Mouse (Mus musculus) lung, embryonic 16.5 days (tissue): ENCODE data around the gene Slc22a15. TPM values are rescaled to one million over a fixed set of nuclear protein-coding genes. Genes with fewer than 3 reads are reported as not detected.
A peak's percentile ranks its signal among the peaks of the same experiment; 100 is the strongest.

Experiments used
- ATAC-seq: fragments of 200-750 bp; cut with Nextera tagmentation; 2 replicates; pipeline ENCODE4 v1.8.0; 2017; ENCODE audit warnings: low read depth, mild to moderate bottlenecking, moderate library complexity
- H3K27ac ChIP-seq: fragments of 300-500 bp; sonication (generic); 2 replicates; pipeline ENCODE4 v1.5.1; 2014; ENCODE audit warnings: mild to moderate bottlenecking, control low read depth, low read length
- H3K27me3 ChIP-seq: fragments of 300-500 bp; sonication (generic); 2 replicates; pipeline ENCODE4 v1.6.1; 2014; ENCODE audit warnings: low read depth, low read length, mixed read lengths; ENCODE audit not compliant: control insufficient read depth, insufficient read depth
- H3K36me3 ChIP-seq: fragments of 300-500 bp; sonication (generic); 2 replicates; pipeline ENCODE4 v1.6.1; 2014; ENCODE audit warnings: low read length; ENCODE audit not compliant: control insufficient read depth, insufficient read depth
- H3K4me1 ChIP-seq: fragments of 300-500 bp; sonication (generic); replicated peaks from 2 replicates; pipeline ENCODE4 v1.6.1; 2014; ENCODE audit warnings: low read length, mixed read lengths; ENCODE audit not compliant: control insufficient read depth, insufficient read depth
- H3K4me2 ChIP-seq: fragments of 300-500 bp; sonication (generic); 2 replicates; pipeline ENCODE4 v1.6.1; 2014; ENCODE audit warnings: low read depth, low read length, control low read depth
- H3K4me3 ChIP-seq: fragments of 300-500 bp; sonication (generic); 2 replicates; pipeline ENCODE4 v1.5.1; 2014; ENCODE audit warnings: mild to moderate bottlenecking, low read length, control low read depth
- H3K9ac ChIP-seq: fragments of 300-500 bp; sonication (generic); 2 replicates; pipeline ENCODE4 v1.6.1; 2014; ENCODE audit warnings: low read length, control low read depth
- H3K9me3 ChIP-seq: fragments of 300-500 bp; sonication (generic); 2 replicates; pipeline ENCODE4 v1.6.1; 2016; ENCODE audit warnings: low read length; ENCODE audit not compliant: control insufficient read depth
- WGBS: fragments of 180-500 bp; shearing (Covaris S2); extraction: QIAGEN DNeasy Blood & Tissue Kit; methylation state at CpG from one replicate; pipeline ENCODE4 v1.1.7; 2014; 5-methylcytosine and 5-hydroxymethylcytosine counted together
- polyA plus RNA-seq: library from polyadenylated mRNA; unstranded; fragments of >200 nt; fragmentation: Nextera tagmentation; extraction: Ambion mirVana; gene quantifications from 2 replicates; pipeline ENCODE4 v1.2.1, GENCODE M21; 2015

The Slc22a15 gene
- polyA plus RNA-seq, 1 experiment from 2014 or later = 3.7 TPM

DNA sequence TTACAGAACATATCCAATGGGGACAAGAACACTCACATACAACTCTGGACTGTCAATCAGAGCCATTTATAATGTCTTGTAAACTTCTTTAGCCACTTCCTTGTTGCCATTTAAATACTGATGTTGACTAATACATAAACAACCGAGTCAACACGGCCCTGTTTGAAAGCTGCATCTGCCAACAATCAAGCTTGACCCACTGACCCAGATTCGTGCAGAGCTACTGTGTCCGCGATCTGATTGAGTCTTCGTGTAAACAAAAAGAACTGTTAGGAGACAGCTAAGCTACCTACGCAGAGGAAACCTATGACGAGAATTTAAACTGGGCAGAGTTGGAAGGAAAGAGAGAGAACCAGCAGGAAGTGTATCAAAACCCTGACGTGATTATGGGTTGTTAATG lies 42.5 kb downstream of the Slc22a15 start:
- H3K36me3 ChIP-seq = no peaks in the 10 kb centered on the region
- no peak for ATAC-seq
- no peak overlapping the region for H3K27ac ChIP-seq
- no peaks in the 10 kb centered on the region for H3K9me3 ChIP-seq
- H3K4me3 ChIP-seq = no peak overlapping the region
- WGBS = 44% methylated on average over 9 of the region's 9 CpGs
- H3K27me3 ChIP-seq = no peaks in the 10 kb centered on the region
- H3K4me1 ChIP-seq = peaks cover 20% of the 10 kb centered on the region
- H3K4me2 ChIP-seq = no peak overlapping the region
- H3K9ac ChIP-seq = no peak overlapping the region

DNA sequence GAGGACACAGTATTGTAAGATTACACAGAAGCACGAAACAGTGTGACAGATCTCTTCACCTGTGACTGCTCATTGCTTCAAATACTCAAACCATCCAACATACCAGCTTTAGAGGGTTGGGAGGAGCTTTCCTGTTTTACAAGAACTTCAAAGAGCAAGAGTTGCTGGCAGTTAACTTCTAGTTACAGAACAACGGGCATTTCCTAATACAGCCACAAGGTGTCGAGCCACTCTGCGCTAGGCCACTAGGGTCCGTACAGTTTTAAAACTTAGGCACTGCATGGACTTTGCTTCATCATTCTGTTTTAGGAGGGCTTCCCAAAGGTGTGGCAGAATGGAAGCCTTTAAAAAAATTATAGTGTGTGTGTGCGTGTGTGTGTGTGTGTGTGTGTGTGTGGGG lies 43.4 kb downstream of the Slc22a15 start:
- no peaks in the 10 kb centered on the region for H3K27me3 ChIP-seq
- H3K9me3 ChIP-seq = no peaks in the 10 kb centered on the region
- H3K4me1 ChIP-seq = peaks cover 23% of the 10 kb centered on the region
- no peak overlapping the region for H3K4me3 ChIP-seq
- ATAC-seq = peak; percentile 23; the same call in 1 of the 2 replicates
- no peaks in the 10 kb centered on the region for H3K36me3 ChIP-seq
- peak overlapping the region; percentile 23; the same call in 1 of the 2 replicates for H3K27ac ChIP-seq
- no peak overlapping the region for H3K9ac ChIP-seq
- WGBS = 50% methylated on average over 6 of the region's 6 CpGs
- H3K4me2 ChIP-seq = no peak overlapping the region

DNA sequence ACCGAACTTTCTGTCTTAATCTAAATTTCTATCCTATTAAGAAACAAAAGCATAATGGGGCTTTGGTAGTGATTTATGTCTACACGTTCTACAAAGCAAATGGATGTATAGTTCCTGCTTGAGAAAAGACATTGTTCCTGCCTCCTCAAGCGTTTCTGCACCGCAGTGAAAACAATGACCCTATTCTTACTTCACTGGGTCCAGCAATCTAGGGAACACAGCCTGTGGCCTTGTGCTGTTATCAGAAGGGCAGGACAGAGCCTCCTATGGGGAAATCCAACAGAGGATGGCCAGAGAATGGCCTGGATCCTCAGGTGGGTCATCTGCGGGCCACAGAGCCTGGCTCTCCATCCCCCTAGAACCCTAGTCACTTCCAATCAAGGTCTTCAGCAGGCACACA lies 46.1 kb downstream of the Slc22a15 start:
- Histone ChIP-seq H3K4me2 (no peak overlapping the region), H3K27ac (no peak overlapping the region), H3K36me3 (no peaks in the 10 kb centered on the region; the same call in 1 of the 2 replicates), H3K9ac (no peak overlapping the region), H3K4me3 (no peak overlapping the region), H3K4me1 (peaks cover 15% of the 10 kb centered on the region), H3K9me3 (no peaks in the 10 kb centered on the region), H3K27me3 (no peaks in the 10 kb centered on the region)
- no peak for ATAC-seq
- 66% methylated on average over 5 of the region's 5 CpGs for WGBS

DNA sequence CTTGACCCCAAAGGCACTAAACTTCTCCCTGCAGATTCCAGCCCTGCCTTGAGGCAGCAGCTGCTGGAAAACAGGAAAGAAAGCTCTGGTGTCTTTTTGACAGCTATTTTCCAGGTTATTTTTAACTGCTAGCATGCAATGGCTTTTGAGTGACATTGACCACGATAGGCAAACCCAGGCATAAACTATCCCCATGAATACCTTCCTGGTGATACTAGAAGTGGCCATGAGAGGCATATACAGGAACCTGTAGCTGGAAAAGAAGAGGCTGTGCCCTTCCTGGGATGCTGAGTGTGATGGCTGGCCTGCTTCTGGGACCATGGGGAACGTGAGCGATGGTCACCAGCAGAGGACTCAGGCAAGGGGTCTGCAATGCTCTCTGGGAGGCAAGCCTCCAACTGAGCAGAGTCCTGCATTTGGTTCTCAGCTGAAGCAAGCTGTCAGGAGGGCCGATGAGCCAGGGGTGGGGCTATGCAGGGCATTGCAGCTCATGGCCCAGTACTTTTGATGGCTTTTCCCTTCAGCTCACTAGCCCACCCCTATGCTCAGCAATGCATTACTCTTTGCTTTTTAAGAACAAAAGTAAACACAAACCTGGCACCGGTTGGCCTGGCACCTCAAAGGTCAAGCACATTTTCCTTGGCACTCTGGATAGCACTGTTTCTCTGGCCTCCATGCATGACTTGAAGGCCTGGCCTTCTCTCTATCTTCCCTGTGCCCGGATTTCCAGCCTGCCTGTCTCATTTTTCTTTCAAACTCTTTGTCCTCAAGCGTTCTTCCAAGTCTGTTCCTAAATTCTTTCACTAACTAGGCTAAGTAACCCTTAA lies 47.6 kb downstream of the Slc22a15 start:
- ATAC-seq = peak; percentile 64
- Histone ChIP-seq H3K27me3 (no peaks in the 10 kb centered on the region), H3K4me2 (no peak overlapping the region), H3K4me1 (peaks cover 15% of the 10 kb centered on the region), H3K27ac (peak overlapping the region; percentile 40; the same call in 1 of the 2 replicates), H3K4me3 (no peak overlapping the region), H3K9ac (no peak overlapping the region), H3K9me3 (no peaks in the 10 kb centered on the region), H3K36me3 (peaks cover 3% of the 10 kb centered on the region)
- WGBS = 51% methylated on average over 7 of the region's 7 CpGs

DNA sequence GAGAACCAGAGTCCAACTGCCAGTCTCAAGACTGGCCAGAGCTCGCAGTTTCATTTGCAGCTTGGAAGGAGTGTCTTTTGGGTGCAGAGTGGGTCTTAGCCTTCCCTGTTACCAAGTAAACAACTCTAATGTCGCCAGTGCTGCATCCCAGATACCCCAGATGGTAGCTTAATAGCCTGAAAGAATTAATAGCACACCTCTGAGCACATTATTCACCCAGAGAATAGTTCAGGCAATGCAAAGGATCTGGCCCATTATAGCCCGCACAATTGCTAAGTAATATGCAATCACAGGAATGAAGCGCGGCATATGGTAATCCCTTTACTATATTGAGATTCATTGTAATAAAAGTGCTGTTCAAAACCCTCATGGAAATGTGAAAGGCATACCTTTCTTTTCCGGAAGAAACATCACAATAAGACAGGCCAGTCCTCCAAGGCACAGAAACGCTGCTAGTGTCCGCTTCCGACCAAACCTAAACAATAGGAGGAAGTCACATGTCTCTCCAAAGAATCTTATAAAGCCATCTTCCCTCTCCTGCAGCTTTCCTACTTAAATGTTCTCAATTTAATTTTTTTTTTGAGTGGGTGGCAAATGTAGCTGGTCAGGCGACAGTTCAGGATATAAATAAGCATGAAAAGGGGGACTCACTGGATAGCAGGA lies 48.9 kb downstream of the Slc22a15 start:
- Histone ChIP-seq H3K9me3 (no peaks in the 10 kb centered on the region), H3K9ac (no peak overlapping the region), H3K36me3 (peaks cover 3% of the 10 kb centered on the region), H3K4me3 (no peak overlapping the region), H3K27ac (peak overlapping the region; percentile 10; the same call in 1 of the 2 replicates), H3K4me2 (no peak overlapping the region), H3K4me1 (peaks cover 12% of the 10 kb centered on the region), H3K27me3 (no peaks in the 10 kb centered on the region)
- ATAC-seq = no peak
- WGBS = 75% methylated on average over 10 of the region's 10 CpGs

DNA sequence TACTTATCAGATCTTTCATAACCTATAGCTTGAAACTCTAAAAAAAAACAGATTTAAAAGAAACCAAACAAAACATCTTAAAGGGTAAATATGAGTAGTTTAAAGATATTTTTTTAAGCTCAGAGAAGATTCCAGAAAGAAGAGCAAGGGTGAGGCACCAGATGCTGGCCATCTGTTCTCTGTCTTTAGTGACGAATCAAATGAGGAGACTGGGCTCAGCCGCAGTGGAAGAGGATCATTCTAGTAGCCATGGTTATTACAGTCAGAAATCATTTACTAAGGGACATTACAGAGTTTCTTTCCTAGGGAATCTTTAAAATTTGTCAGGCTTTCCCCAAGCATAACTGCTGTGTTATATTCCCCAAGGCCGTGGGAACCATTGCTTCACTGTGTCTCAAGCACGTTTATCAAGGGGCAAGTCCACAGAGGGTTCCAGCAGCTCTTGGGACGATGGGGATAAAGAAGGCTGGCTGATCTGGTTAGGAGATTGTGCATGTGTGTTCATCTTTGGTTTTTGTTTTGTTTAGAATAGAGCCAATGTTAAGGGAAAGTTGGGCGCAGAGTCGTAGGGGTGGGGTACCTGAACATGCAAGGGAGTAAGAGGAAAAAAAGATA lies 51.1 kb downstream of the Slc22a15 start:
- no peak overlapping the region for H3K9ac ChIP-seq
- H3K4me1 ChIP-seq = peaks cover 11% of the 10 kb centered on the region
- ATAC-seq = no peak; the same call in 1 of the 2 replicates
- H3K27me3 ChIP-seq = no peaks in the 10 kb centered on the region
- WGBS = 71% methylated on average over 7 of the region's 7 CpGs
- H3K36me3 ChIP-seq = peaks cover 3% of the 10 kb centered on the region
- H3K27ac ChIP-seq = no peak overlapping the region
- H3K4me2 ChIP-seq = no peak overlapping the region
- H3K4me3 ChIP-seq = no peak overlapping the region
- no peaks in the 10 kb centered on the region for H3K9me3 ChIP-seq

DNA sequence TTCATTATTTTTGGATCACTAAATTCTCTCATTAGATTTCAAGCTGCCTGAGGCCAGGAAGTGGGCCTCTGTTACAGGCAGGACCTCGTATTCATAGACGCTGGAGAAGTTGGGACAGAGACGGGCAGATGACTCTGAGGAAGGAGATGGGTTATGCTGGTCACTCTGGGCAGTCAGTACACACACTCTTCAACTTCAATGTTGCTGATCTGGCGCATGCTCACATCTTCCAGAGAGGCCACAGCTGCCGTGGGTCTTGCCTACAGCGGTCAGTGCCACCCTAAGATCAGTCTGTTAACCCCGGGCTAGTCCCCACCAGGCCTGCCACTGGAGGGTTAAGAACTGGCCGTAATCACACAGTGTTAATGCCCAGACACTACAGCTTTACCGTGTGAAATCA lies 52.3 kb downstream of the Slc22a15 start:
- WGBS = 84% methylated on average over 9 of the region's 9 CpGs
- Histone ChIP-seq H3K9me3 (no peaks in the 10 kb centered on the region), H3K4me3 (no peak overlapping the region), H3K9ac (no peak overlapping the region), H3K4me2 (no peak overlapping the region), H3K36me3 (peaks cover 3% of the 10 kb centered on the region), H3K27me3 (no peaks in the 10 kb centered on the region), H3K4me1 (peaks cover 6% of the 10 kb centered on the region; the same call in 1 of the 2 replicates), H3K27ac (no peak overlapping the region)
- ATAC-seq = no peak

DNA sequence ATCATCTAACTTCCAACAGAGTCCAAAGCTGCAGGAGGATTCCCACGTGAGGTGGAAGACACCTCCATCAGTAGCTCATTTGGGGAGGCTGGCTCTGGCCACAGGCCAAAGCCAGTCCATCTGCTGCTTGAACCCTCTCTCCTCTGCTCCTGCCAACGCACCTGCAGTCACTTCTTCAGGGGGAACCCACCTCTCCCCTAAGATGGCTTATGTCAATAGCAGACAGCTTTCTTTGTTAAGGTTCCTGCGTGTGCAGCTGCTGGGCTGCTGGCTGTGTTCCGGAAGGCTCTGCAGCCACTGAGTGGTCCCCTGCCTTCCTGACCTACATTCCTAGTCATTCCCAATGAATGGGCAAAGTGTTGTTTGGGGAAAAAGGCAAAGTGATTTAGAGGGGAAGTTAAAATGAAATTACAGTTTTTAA lies 57.2 kb downstream of the Slc22a15 start:
- WGBS = 62% methylated on average over 4 of the region's 4 CpGs
- ATAC-seq = no peak

DNA sequence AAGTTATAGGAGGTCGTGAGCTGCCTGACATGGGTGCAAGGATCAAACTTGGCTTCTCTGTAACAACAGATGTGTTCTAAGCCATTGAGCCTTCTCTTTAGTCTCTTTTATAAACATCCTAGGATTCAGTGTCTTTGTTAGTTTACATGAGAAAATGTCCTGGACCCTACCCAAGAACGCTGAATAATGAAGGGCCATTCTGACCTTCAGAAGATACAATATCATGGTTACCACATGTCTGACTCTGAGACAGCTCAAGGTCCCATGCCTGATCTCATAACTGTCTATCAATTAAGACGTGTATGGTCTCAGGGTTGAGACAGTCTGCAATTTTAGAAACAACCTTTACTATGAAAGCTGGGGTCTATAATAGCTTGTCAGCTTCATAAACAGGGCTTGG lies 62.4 kb downstream of the Slc22a15 start:
- no peak overlapping the region for H3K4me2 ChIP-seq
- no peak overlapping the region for H3K27ac ChIP-seq
- no peaks in the 10 kb centered on the region for H3K27me3 ChIP-seq
- H3K36me3 ChIP-seq = peaks cover 2% of the 10 kb centered on the region; the same call in 1 of the 2 replicates
- WGBS = 42% methylated on average over 3 of the region's 3 CpGs
- 0 out of 2 replicates have a peak, but pooled peaks cover 4% of the 10 kb centered on the region for H3K4me1 ChIP-seq
- no peaks in the 10 kb centered on the region for H3K9me3 ChIP-seq
- ATAC-seq = peak; percentile 74
- no peak overlapping the region for H3K9ac ChIP-seq
- H3K4me3 ChIP-seq = no peak overlapping the region

More for the DNA sequence above, 57.2 kb downstream of the Slc22a15 start:
- no peaks in the 10 kb centered on the region for H3K9me3 ChIP-seq
- H3K27me3 ChIP-seq = no peaks in the 10 kb centered on the region
- no peak overlapping the region; the same call in 1 of the 2 replicates for H3K27ac ChIP-seq
- H3K4me3 ChIP-seq = no peak overlapping the region
- H3K36me3 ChIP-seq = peaks cover 4% of the 10 kb centered on the region; the same call in 1 of the 2 replicates
- 0 out of 2 replicates have a peak, but pooled peaks cover 2% of the 10 kb centered on the region for H3K4me1 ChIP-seq
- H3K9ac ChIP-seq = no peak overlapping the region
- H3K4me2 ChIP-seq = no peak overlapping the region
